Mouse (Mus musculus) embryonic fibroblast, embryonic 13.5 days (primary cell): Measurements from ENCODE around the gene Ncor2.

ENCODE experiments used
- CTCF ChIP-seq: IDR thresholded peaks from 2 replicates; pipeline ENCODE4 v1.5.1; 2011; ENCODE audit warnings: mild to moderate bottlenecking, control low read depth, low read length, moderate library complexity, borderline replicate concordance; ENCODE audit not compliant: insufficient read depth
- POLR2A ChIP-seq: IDR thresholded peaks from 2 replicates; pipeline ENCODE4 v1.6.1; 2011; ENCODE audit warnings: low read depth, mild to moderate bottlenecking, control low read depth, low read length, moderate library complexity

DNA sequence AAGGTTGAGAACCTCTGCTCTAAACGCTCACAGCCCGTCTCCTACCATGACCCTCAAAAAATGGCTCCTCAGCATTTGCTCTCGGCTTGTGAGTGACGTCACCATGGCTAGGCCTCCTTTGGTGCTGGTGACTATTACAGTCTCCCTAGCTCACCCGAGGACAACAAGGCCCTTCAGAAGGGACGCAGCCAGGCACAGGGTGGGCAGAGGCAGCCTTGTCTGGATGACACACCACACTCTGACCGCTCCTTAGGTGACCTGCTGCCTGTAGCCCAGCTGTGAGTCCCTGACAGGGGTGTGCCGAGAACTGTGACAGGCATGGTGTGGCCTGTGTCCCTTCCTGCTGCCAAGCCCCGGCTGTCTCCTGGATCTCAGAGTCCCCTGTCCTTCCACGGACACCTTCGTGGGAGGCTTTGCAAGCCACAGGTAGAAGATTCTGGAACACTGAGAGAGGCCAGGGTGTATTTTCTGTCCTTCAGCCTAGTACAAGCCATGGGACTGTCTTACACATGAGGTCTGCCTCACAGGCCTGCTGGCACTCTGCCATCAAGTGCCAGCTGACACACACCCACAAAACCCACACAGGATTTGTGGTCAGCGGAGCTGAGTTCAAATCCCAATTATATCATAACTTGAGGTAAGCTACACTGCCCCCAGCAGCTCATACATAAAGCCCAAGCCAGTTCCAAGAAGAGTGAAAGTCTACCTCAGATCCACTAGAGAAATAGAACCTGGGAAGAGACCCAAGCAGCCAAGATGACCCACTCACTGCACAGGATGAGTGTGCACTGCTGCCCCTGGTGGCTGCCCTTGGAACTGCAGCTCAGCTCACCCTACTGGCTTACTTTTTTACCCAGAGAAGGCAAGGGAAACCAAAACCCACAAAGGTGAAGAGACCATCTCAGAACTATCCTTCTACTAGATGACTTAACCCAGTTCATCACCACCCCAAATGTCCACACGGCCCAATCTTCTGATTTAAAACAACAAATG, 112.2 kb downstream of the Ncor2 start:
- TF ChIP-seq CTCF, result peak; percentile 93
- TF ChIP-seq POLR2A, result no peak
